Mouse (Mus musculus) heart, postnatal 36 days (tissue): ENCODE measurements at regions not wholly inside any gene's neighbourhood (a gene's known extent, or its start where the extent isn't known, plus 50 kb on each side); places are given as distances from the start of the nearest gene placed in this dataset.

ENCODE experiments used
- DNase-seq, 2 experiments: peaks; one replicate each; pipeline ENCODE4 v3.0.0; 2021 to 2022
- intact Hi-C: fragments of 180-260 bp; cut with DNase I; formaldehyde crosslinking; loops from one replicate; pipeline ENCODE4 v1.15.1; 2025

DNA sequence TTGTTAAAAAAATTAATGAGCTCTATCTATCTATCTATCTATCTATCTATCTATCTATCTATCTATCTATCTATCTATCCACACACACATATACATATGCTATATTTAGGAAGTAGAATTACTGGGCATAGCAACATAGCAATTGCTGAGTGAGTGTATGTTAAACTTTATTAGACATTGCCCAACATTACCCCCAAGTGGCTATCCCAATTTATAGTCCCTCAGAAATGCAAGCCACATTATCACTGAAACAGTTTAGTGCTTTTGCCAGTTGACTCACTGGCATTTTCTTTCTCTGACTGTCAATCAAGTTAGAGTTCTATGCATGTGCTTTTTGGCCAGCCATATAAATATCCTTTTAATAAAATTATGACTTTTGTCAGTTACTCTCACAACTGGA lies 302.3 kb upstream of the Gm21798 start:
- no peak for DNase-seq
- intact Hi-C loops: no loop called here

DNA sequence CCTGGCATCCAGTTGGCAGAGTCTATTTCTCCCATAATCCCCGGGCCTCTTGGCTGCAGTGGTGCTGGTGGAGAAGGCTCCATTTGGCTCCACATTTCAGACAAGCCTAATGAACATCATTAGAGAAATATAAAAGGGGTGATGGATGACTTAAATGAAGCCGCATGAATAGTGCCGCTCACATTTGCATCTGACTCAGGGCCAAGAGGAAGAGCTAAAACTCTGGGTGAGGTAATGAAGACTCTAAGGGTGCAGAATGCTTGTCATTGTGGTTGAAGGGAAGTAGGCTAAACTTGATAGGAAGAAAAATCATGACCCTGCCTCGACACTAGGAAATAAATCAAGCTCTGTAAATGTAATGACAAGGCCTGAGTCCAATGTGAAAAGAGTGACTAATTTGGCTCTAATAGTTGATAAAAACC lies 298.3 kb upstream of the Gm21798 start:
- intact Hi-C loops: no loop called here
- no peak for DNase-seq

DNA sequence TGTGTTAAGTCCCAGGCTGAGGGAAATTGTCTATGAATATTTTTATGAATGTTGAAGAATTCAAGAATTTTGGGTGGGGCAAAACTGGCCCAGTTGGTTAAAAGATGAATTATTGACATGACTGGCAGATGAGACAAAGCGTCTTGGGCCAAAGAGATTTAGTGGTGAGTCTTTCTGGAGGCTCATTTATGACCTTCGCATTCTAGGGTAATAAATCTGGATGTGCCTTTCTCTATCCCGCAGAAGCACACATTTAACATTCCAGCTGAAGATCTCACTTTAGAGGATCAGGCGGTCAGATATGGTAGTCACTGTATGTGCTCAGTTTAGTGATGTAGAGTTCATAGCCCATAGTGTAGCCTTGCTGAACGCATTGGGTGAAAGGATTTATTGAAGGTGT lies 296.9 kb upstream of the Gm21798 start:
- intact Hi-C loops: no loop called here
- DNase-seq: no peak

DNA sequence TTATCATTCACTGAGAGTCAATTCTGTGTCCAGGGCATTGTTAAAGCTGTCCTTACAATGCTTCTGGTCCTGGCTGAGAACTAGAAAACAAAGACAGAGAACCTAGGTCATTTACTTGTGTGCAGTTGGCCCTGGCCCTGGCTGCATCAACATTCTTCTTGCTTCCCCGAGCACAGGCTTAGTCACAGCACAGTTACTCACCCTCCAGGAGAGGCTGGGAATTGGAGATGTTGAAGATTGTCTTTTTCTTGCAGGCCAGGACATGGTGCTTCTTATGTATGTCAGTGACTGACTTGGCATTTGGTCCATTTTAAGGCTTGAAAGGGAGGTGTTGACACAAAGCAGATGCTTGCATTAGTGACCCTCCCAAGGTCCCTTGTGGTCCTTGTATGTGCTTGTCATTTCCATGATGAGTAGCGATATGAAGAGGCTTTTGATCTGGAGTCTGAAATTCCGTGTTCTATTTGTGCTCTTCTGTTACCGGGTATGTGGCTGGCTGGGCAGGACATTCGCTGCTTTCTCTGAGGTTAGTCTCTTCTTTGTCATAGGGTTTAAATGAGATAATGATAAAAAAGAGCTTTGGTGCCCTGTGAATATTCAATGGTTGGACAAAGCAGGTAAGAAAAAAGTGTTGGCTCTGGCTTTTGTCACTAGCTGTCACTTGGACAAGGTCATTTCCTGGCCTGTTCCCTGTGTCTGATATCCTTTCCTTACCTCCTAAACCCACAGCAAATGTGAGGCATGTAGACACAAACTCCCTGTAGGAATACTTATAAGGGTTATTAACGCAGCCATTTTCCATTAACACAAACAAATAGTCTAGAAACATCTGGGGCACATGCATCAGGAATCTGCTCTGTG lies 285.0 kb upstream of the Gm21798 start:
- intact Hi-C loops: no loop called here
- no peak for DNase-seq

DNA sequence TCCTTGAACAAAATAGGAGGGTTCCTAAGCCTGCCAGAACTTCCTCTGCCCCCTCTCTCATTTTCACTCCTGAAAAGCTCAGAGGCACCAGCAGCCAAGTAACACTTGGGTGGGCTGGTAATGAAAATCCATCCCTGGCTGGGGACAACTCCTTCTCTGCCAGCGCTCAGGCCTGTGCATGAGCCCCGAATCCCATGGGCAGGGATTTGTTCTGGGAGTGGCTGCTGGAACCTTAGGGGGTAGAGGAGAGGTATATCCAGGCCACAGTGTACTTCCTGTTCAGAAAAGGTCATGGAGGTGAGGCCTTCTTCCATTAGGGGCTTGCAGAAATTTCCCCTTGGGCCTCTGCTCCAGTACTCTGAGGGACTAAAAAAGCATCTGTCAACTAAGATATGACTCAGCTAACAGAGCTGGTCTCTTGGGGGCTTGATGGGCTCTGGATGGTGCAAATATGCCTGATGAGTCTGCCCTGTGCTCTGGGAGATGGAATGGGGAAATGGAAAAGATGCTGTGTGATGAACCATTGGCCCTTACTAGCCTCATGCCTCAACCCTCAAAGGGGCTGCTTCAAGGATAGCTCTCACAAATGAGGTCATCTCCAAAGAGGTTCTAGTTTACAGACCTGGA lies 284.2 kb upstream of the Gm21798 start:
- DNase-seq: peak; percentile 20 to 53
- intact Hi-C loops: no loop called here

DNA sequence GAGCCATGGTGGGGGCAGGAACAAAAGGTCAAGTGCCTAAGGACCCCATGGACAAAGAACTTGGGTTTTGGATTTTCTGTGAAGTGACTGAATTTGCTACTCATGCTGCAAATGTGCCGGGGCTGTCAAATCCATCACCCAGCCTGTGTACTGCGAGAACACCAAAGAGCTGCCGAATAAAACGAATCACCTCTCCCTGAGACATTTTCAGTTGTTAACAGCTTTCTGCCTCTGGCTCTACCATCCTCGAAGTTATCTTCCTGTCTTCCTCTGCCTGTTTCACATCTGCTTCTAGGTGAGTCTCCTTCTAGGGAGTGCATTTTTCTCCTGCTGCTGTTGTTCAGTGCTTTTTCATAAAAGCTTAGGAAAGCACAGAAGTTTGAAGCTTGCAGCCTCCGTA lies 283.3 kb upstream of the Gm21798 start:
- DNase-seq: no peak
- intact Hi-C loops: no loop called here

DNA sequence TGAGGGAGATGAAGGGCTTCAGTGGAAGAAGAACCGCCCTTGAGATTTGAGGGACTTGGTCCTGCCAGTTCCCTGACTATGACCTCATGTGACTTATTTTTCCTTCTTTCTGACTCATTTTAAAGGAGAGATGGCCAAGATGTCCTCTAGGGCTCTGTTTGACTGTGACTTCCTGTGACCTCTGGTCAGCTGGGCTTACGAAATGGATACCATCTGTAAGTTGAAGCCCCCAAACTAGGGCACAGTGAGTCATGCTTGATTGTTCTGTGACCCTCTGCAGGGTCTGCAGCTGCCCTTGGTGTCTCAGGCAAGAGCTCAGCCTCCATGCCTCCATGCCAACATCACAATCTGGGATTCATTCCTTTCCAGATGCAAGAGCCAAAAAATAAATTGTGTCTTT lies 282.3 kb upstream of the Gm21798 start:
- intact Hi-C loops: no loop called here
- peak; percentile 28 to 51 for DNase-seq

DNA sequence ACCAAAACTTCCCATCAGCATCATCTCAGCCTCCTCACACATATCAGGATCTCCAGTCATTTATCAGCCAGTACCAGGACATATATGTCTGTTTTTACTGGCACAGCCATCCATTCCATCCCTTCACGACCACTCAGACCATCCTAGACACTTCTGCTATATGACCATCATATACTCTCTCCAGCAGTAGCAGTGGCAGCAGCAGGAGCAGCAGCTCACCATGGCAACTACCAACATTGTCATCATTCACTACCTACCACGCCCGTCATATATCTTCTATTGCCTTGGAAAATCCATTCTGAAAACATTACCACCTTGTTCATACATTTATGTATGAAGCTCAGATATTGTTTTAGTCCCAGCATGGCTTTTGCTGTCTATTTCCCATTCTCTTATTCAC lies 276.1 kb upstream of the Gm21798 start:
- DNase-seq: no peak
- intact Hi-C loops: no loop called here

DNA sequence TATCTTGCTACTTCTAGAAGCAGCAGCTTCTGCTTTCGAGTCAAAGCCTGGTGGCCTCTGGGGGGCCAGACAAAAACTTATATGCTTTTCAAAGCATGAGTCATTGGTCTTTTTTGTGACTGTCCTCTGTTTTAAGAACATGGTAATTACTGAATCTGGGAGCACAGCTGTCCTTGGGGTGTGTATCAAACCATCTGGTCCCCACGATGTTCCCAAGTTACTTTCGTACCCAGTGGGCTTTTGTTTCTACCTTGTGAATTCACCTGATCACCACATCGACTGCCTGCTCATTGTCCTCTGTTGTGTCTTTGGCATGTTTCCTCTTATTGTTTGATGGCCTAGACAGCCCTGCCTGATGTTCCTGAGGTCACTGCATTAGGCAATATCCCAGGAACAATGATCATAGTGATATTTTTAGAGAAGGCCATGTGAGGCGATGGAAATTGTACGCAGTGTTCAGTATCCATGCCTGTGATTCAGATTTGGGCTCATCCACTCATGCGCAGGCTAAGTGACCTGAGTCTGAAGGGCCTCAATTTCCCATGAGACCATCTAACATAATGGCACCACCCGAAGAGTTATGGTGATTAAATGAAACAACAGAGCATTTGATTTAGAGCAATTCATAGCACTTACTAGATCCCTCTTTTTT lies 275.1 kb upstream of the Gm21798 start:
- intact Hi-C loops: no loop called here
- peak; percentile 26 to 73 for DNase-seq

DNA sequence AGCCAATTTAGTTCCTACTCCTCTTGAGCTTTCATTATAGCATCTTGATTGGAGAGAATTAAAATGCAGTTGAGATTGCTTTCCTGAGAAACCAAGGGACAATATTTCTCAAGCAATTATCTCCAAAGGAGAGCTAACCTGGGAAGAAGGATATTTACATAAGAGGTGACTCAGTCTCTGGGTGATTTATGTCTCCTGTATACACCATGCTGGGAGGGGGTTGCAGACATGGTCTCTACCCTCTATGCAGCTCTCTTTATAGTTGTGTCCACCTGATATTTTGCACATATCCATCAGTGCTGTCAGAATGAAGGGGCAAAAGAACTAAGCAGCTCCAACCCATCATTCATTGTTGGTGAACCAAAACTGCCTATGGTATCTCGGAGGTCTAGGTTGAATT lies 274.6 kb upstream of the Gm21798 start:
- no peak for DNase-seq
- intact Hi-C loops: no loop called here

DNA sequence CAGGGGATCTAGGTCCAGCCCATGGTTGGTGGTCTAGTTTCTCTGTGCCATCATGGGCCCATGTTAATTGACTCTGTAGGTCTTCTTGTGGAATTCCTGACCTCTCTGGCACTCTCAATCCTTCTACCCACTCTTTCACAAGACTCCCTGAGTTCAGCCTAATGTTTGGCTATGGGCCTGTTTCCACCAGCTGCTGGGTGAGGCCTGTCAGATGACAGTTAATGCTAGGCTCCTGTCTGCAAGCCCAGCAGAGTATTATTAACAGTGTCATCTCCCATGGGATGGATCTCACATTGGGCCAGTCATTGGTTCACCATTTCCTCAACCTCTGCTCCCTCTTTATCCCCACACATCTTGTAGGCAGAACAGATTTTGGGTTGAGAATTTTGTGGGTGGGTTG lies 271.5 kb upstream of the Gm21798 start:
- no peak for DNase-seq
- intact Hi-C loops: loop anchor here (5.0 kb wide), 1 partner anchor 81 kb away; no protein-coding TSS in a partner anchor

DNA sequence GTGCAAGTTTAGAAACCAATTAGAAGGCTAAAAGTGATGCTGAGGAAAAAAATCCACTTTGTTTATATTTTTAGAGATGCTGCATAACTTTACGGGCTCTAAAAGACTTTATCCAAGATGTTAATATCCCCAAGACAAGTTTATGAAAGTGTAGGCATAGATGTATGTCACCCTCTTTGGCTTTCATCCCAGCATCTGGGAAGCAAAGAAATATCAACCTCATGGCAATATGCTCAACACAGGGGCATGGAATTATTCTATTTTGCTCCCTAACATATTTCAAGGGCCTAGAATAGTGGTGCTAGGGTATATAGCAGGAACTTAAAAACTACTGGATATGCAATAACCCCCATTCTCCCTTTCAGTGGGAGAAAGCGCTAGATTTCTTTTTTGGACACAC lies 260.0 kb upstream of the Gm21798 start:
- intact Hi-C loops: no loop called here
- DNase-seq: no peak

DNA sequence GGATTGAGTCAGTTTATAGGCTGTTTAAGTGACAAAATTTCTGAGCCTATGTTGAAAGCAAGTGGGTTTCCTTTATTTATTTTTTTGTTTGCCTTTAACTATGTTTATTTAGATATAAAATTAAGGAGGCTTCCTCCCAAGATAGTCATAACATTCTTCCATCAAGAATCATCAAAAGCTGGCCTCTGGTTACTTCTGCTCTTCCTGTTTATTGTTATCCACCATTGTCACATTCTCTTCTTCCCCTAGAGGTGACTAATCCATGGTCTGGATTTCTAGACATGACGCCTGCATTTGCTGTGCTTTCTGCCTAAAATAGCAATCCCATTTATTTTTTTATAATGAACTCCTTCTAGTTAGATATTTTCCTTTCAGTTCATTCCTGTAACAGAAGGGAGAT lies 259.3 kb upstream of the Gm21798 start:
- intact Hi-C loops: no loop called here
- DNase-seq: no peak

DNA sequence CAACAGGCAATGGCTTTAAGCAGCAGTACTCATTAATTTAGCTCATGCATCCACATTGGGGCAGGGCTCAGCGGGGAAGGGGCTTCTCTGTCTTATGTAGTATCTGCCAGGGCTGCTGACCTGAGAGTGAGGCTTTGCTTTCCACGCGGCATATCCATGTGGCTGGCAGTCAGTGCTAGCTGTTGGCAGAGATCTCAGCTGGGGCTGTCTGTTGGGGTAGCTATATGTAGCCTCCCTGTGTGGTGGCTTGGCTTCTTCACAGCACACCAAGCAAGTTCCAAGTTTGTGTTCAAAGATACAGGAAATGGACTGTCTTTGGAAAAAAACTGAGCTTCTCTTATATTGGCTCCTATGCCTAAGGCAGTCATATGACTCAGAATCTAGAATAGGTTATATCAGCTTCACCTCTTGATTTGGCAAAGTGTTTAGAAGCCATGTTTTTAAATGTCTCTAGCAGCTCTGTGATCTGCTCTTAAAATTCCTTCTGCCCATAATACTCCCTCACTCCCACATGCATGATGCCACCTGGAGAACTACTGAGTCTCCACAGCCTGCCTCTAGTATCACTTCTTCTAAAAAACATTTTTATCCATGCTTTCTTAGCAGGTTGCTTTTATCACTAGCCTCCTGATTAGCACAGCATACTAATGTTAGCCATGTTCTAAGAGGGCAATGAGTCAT lies 254.9 kb upstream of the Gm21798 start:
- DNase-seq: peak; percentile 14 to 34
- intact Hi-C loops: loop anchor here (5.0 kb wide), 1 partner anchor 60 kb away; no protein-coding TSS in a partner anchor

DNA sequence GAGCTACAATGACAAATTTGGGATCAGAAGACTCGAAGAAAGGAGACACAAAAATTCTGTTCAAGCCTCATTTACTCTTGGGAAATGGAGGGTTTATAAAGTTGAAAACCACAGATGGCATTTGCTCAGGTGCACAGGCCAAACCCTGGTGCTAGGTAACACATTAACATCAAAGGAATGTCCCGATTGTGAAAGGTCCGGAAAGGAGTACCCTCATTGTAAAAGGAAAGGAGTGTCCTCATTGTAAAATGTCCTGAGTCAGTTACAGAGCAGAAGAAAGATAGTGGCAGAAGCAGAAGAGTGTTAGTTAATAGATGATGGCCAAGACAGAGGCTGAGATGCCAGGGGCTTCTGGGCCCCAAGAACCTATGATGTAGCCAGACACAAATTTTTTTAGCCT lies 252.8 kb upstream of the Gm21798 start:
- DNase-seq: no peak
- intact Hi-C loops: loop anchor here (5.0 kb wide), 1 partner anchor 58 kb away; no protein-coding TSS in a partner anchor

DNA sequence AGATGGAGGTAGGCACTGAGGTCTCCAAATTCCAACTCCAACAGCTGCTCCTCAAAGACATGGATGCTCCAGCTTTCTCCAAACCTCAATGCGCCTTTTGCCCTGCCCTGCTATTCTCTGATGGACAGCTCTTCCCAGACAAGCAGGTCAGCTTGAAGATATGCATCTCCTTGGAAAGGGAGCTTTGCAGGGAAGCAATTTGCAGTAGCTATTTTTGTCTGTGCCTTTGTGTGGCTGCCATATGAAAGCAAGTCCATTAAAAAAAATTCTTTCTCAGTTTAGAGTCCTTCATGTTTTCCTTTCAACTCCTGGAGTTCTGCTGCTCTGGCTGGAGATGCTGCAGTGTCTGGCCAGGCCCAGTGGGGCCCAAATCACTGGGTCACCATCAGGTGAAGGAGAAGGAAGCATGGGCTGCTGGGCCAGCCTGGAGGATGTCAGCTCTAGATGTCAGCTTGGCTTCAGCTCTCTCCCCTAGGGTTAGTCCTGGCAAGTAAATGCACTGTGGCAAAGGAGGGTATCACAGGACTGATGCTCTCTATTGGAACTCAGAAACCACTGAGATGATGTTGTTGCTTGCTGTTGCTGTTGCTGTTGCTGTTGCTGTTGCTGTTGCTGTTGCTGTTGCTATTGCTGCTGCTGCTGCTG lies 240.5 kb upstream of the Gm21798 start:
- intact Hi-C loops: no loop called here
- no peak for DNase-seq

DNA sequence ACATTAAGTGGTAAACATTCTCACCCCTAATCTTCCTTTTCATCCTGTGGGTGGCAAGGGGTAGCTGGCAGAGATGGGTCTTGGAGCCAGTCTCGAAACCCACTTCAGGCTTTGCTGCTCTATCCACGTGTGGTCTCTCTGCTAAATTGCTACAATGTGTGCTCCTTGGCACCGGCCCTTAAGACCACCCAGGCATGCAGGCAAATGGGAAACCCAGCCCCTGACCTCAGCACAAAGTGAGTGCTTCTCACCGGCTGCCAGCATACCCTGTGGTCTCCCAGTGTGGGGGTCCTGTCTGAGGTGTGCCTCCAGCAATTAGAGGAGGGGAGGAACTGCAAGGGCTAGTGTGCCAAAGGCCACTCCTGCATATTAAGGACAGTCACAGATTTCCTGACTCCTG lies 238.5 kb upstream of the Gm21798 start:
- intact Hi-C loops: no loop called here
- no peak for DNase-seq

DNA sequence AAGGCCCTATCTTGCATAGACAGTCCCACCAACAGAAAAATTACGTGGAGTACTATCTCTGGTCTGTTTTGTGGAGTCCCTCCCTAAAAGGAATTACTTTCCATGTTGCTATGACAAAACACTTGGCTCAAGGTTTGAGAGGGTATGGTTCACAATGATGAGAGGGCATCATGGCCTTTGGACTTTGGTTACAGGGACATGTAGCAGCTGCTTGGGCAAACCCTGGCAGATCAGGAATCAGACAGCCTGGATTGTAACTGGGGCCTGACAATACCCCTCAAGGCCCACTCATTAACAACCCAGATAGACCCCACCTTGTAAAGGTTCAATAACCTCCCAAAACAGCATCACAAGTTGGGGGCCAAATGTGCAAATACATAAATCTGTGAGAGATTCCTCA lies 237.0 kb upstream of the Gm21798 start:
- intact Hi-C loops: no loop called here
- no peak for DNase-seq

DNA sequence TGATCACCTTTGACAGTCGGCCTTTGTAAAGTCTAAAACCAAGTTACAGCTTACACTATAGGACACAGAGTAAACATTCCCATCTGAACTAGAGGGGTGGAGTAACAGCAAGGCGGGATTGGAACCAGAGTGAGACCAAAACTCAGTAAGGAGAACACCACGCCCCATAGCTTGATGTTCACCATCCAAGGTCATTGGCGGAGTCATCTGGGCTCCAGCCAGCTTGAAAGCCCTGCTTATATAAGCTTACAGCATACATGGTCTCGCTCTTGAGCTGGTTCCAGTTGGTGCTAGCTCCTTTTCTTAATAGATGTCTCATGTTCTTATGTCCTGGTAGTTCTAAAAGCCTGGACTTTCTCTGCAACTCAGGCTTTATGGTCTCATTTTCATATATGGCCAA lies 236.4 kb upstream of the Gm21798 start:
- no peak for DNase-seq
- intact Hi-C loops: no loop called here

DNA sequence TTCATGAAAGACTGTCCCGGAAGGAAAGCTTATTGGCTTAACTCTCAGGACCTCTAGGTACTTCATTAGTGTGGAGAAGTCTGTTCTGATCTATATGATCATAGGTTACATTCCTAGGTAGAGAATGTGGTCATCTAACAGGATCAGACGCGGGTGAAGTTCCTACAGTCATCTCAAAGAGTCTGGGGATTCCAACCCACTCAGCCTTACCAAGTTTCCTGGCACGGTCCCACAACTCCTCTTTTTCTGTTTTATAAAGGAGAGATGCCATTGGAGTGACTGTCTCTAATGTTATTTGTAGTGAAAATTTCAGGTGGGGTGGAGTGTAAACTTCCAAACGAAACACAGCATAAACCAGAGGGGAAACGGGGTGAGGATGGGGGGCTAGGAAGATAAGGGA lies 233.4 kb upstream of the Gm21798 start:
- no peak for DNase-seq

DNA sequence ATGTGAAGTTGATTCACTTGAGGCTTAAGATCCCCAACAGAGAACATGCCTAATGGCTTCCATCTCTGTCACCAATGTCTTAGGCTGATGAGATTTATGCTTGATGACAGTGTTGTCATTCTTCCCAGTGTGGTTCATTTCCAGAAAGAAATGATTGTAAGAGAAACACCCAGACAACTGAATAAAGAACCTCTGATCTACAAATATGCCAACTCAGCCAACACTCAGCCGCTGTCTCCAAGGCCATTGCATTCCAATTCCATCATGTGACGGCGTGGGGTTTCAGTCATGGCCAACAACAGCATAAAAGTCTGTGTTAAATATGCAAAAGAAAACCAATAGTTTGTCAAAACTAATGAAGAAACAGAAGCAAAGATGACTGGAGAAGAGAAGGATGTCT lies 230.7 kb upstream of the Gm21798 start:
- no peak for DNase-seq
- intact Hi-C loops: no loop called here

More for the DNA sequence above, 233.4 kb upstream of the Gm21798 start:
- intact Hi-C loops: no loop called here
